Mouse (Mus musculus): ENCODE measurements around the gene Rpl13.

- TF ChIP-seq POLR2A (IDR thresholded peaks at IDR 0.05; ENCODE audit: insufficient read length, low read depth) (no peak), TCF12 (IDR thresholded peaks at IDR 0.05; ENCODE audit: insufficient read depth, poor library complexity, severe bottlenecking) (no peak), MAX (IDR thresholded peaks at IDR 0.05; ENCODE audit: low read depth) (no peak), REST (IDR thresholded peaks at IDR 0.05; ENCODE audit: insufficient read depth, insufficient read length) (no peak), CEBPB (IDR thresholded peaks at IDR 0.05; ENCODE audit: insufficient read depth, poor library complexity, severe bottlenecking) (no peak), USF1 (IDR thresholded peaks at IDR 0.05; ENCODE audit: low read depth) (no peak), POLR2AphosphoS2 (IDR thresholded peaks at IDR 0.05; ENCODE audit: insufficient read length, low read depth) (no peak), SRF (IDR thresholded peaks at IDR 0.05; ENCODE audit: control insufficient read depth, insufficient read length, low read depth) (no peak), MYOG (IDR thresholded peaks at IDR 0.05; ENCODE audit: control insufficient read depth in 1 of 3, insufficient read depth in 1 of 3, insufficient read length in 2 of 3, low read depth in 2 of 3) (no peak), E2F4 (IDR thresholded peaks at IDR 0.05; ENCODE audit: insufficient read depth) (no peak)
Observed at GRCm38 (mm10) chr8:123113908-123114469, 11.8 kb downstream of the Rpl13 start.
